Comparison of ENCODE assay signal across 8 mouse cellular contexts in genomic region chr2:149350239-149350811, GRCm38 (mm10). TPM values are rescaled to one million over a fixed set of nuclear protein-coding genes. Genes with fewer than 3 reads are reported as not detected.
DNase-seq lines count a peak whose midpoint lies in the region; ATAC-seq and TF ChIP-seq lines count a peak whose summit lies in the region.
"Had no signal": no experiment of that assay in that cellular context is flagged by ENCODE, and none has a peak within 500 bp of the region (broad histone marks: within the 10 kb centered on the region; RNA-seq: fewer than 3 reads in every experiment).

No protein-coding gene starts in this region.

- TF ChIP-seq CTCF in CH12.LX (conservative IDR thresholded peaks at IDR 0.05 in 1 of 2, IDR thresholded peaks at IDR 0.05 in 1 of 2; ENCODE audit: low read depth in 2 of 2, low read length in 2 of 2), result peak; percentile 67 to 72
- TF ChIP-seq CTCF in lung, embryonic 14.5 days (IDR thresholded peaks at IDR 0.05; ENCODE audit: low read depth), result peak; percentile 77

- ATAC-seq in hindbrain, embryonic 11.5 days (ENCODE audit: low FRiP score), result peak; percentile 85
- ATAC-seq in lung, embryonic 14.5 days (ENCODE audit: insufficient read depth), result 0 out of 2 replicates have a peak, but pooled peaks have one; percentile 44

- H3K9me3 ChIP-seq in CH12.LX (replicated peaks; ENCODE audit: low read length), result no peaks in the 10 kb centered on the region
- H3K9me3 ChIP-seq in hindbrain, embryonic 11.5 days (ENCODE audit: control insufficient read depth, low read length), result no peaks in the 10 kb centered on the region
- H3K9me3 ChIP-seq in lung, embryonic 14.5 days (ENCODE audit: low read depth, low read length), result no peaks in the 10 kb centered on the region

- no peak for TF ChIP-seq EP300 in CH12.LX (IDR thresholded peaks at IDR 0.05; ENCODE audit: low read length)

- H3K4me1 ChIP-seq in CH12.LX (ENCODE audit: control insufficient read depth in 1 of 2, insufficient read depth in 2 of 2), result 0 out of 4 replicates have a peak, but pooled peaks cover 0 to 3% of the 10 kb centered on the region in 2 experiments
- no peaks in the 10 kb centered on the region for H3K4me1 ChIP-seq in hindbrain, embryonic 11.5 days (replicated peaks; ENCODE audit: control insufficient read depth, insufficient read depth, low read length)
- no peaks in the 10 kb centered on the region for H3K4me1 ChIP-seq in lung, embryonic 14.5 days (ENCODE audit: insufficient read depth)

- in situ Hi-C loops in CH12.LX (cut with MboI; ENCODE audit: low pct_ligation_motif_present, low pct_unique_long_range_greater_than_20kb, low sequenced_read_pairs), result loop anchor here (10.0 kb wide), 1 partner anchor 744 kb away; no protein-coding TSS in a partner anchor

- peak; percentile 78 for TF ChIP-seq RAD21 in CH12.LX (IDR thresholded peaks at IDR 0.05; ENCODE audit: low read depth, low read length)

- dilution Hi-C loops in CH12.LX (cut with MboI; ENCODE audit: extremely low pct_ligation_motif_present, extremely low pct_unique_long_range_greater_than_20kb, low sequenced_read_pairs), result no loop called here

- no peak overlapping the region; the same call in 1 of the 2 replicates for H3K4me2 ChIP-seq in CH12.LX (ENCODE audit: insufficient read depth, low read depth, poor library complexity, severe bottlenecking)
- H3K4me2 ChIP-seq in hindbrain, embryonic 11.5 days (replicated peaks; ENCODE audit: low read depth, low read length), result no peak overlapping the region
- no peak overlapping the region for H3K4me2 ChIP-seq in lung, embryonic 14.5 days

- no peak overlapping the region for H3K27ac ChIP-seq in CH12.LX (ENCODE audit: insufficient read depth, low read depth)
- H3K27ac ChIP-seq in hindbrain, embryonic 11.5 days (ENCODE audit: low read depth, low read length), result no peak overlapping the region
- H3K27ac ChIP-seq in lung, embryonic 14.5 days (ENCODE audit: low read depth), result no peak overlapping the region

- WGBS in hindbrain, embryonic 11.5 days, result 33% methylated on average over 3 of the region's 3 CpGs
- WGBS in lung, embryonic 14.5 days, result 13% methylated on average over 3 of the region's 3 CpGs

- no peak for TF ChIP-seq POLR2A in CH12.LX (IDR thresholded peaks at IDR 0.05; ENCODE audit: low read depth, low read length)

- H3K79me2 ChIP-seq in CH12.LX (replicated peaks; ENCODE audit: control insufficient read depth, extremely low read depth, insufficient read depth, poor library complexity, severe bottlenecking), result no peaks in the 10 kb centered on the region

- peaks cover 17% of the 10 kb centered on the region for H3K27me3 ChIP-seq in CH12.LX (replicated peaks)
- no peaks in the 10 kb centered on the region for H3K27me3 ChIP-seq in hindbrain, embryonic 11.5 days (ENCODE audit: control insufficient read depth, insufficient read depth, low read length)
- H3K27me3 ChIP-seq in lung, embryonic 14.5 days (ENCODE audit: insufficient read depth, low read length), result no peaks in the 10 kb centered on the region

- no peak overlapping the region for H3K9ac ChIP-seq in CH12.LX (ENCODE audit: insufficient read depth, low read depth)
- H3K9ac ChIP-seq in hindbrain, embryonic 11.5 days (ENCODE audit: low read depth, low read length), result no peak overlapping the region
- H3K9ac ChIP-seq in lung, embryonic 14.5 days, result no peak overlapping the region

- H3K36me3 ChIP-seq in CH12.LX (replicated peaks in 1 of 2; ENCODE audit: control insufficient read depth in 1 of 2, insufficient read depth in 1 of 2, low read length in 1 of 2), result no peaks in the 10 kb centered on the region
- no peaks in the 10 kb centered on the region for H3K36me3 ChIP-seq in hindbrain, embryonic 11.5 days (ENCODE audit: control insufficient read depth, insufficient read depth, low read length)
- no peaks in the 10 kb centered on the region for H3K36me3 ChIP-seq in lung, embryonic 14.5 days (ENCODE audit: insufficient read depth)

- DNase-seq in CH12.LX (ENCODE audit: extremely low read depth), result peak; percentile 72
- DNase-seq in NIH3T3 (ENCODE audit: low read depth), result peak; percentile 81
- peak; percentile 25 to 52 for DNase-seq in cerebellum, postnatal 25 days
- peak; percentile 71 for DNase-seq in hindbrain, embryonic 11.5 days (ENCODE audit: low spot score)
- DNase-seq in layer of hippocampus, adult 11-12 months (ENCODE audit: low spot score), result peak; percentile 44
- peak; percentile 81 for DNase-seq in lung, embryonic 14.5 days
- peak; percentile 85 for DNase-seq in retina, embryonic 14.5 days (ENCODE audit: low spot score)

- no peak overlapping the region for H3K4me3 ChIP-seq in CH12.LX (replicated peaks in 1 of 3; ENCODE audit: low read depth in 2 of 3, low read length in 2 of 3, poor library complexity in 1 of 3)
- no peak overlapping the region for H3K4me3 ChIP-seq in hindbrain, embryonic 11.5 days (ENCODE audit: low read depth, low read length)
- no peak overlapping the region for H3K4me3 ChIP-seq in lung, embryonic 14.5 days (ENCODE audit: low read depth, low read length)

TF ChIP-seq in CH12.LX, 34 proteins besides CTCF, POLR2A, EP300 and RAD21:
- TF ChIP-seq SMC3 (IDR thresholded peaks at IDR 0.05; ENCODE audit: low read depth, low read length), result peak; percentile 75
- TF ChIP-seq PAX5 (IDR thresholded peaks at IDR 0.05; ENCODE audit: low read length), result no peak

RNA-seq across cellular contexts. Expression of gene Cst10, which starts 54.5 kb away (rescaled TPM):
- total RNA-seq in CH12.LX (2012; rRNA removed), result not detected in 2 replicates
- total RNA-seq in CH12.LX (2014; rRNA removed), result not detected in 2 replicates
- not detected in 2 replicates for polyA plus RNA-seq in CH12.LX (2012; ENCODE audit: insufficient read length, low read depth)
- polyA plus RNA-seq in hindbrain, embryonic 11.5 days (2014; fragmentation: Nextera tagmentation; extraction: Ambion mirVana), result not detected in 2 replicates
- polyA plus RNA-seq in lung, embryonic 14.5 days (2014; fragmentation: Nextera tagmentation; extraction: Ambion mirVana), result not detected in 2 replicates
- polyA plus RNA-seq: heart, embryonic 14.5 days had no signal
